ENCODE assay signal across 12 mouse cellular contexts in the genomic region with DNA sequence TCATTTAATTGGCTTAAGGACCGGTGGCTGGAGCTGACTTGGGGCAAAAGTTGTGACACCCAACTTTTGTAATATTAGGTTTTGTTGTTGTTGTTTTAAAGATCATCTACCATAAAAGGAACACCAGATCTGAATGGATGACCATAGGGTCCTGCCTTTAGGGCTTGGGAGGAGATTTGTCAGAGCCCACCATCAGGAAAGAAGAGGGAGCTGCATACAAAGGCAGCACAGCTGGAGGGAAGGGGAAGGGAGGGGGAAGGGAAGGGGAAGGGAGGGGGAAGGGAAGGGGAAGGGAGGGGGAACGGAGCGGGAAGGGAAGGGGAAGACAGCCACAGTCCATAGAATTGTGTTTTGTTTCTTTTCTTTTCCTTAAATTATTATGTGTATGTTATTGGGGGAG. TPM values are rescaled to one million over a fixed set of nuclear protein-coding genes. Genes with fewer than 3 reads are reported as not detected.
DNase-seq lines count a peak whose midpoint lies in the region; ATAC-seq and TF ChIP-seq lines count a peak whose summit lies in the region.
"Had no signal": no experiment of that assay in that cellular context is flagged by ENCODE, and none has a peak within 500 bp of the region (broad histone marks: within the 10 kb centered on the region; RNA-seq: fewer than 3 reads in every experiment).

No protein-coding gene starts in this region.

- no peak overlapping the region for H3ac ChIP-seq in myocyte (ENCODE audit: control insufficient read depth, insufficient read length)

- H3K27ac ChIP-seq in heart, embryonic 10.5 days: peak overlapping the region; percentile 91; the same call in 1 of the 2 replicates
- H3K27ac ChIP-seq in liver, embryonic 11.5 days (ENCODE audit: low read depth, low read length): no peak overlapping the region
- no peak overlapping the region for H3K27ac ChIP-seq in embryonic facial prominence, embryonic 10.5 days (replicated peaks)
- H3K27ac ChIP-seq in hindbrain, embryonic 14.5 days: no peak overlapping the region; the same call in 1 of the 2 replicates
- no peak overlapping the region for H3K27ac ChIP-seq in forebrain, embryonic 12.5 days

- no peaks in the 10 kb centered on the region; the same call in 1 of the 2 replicates for H3K27me3 ChIP-seq in heart, embryonic 10.5 days (ENCODE audit: insufficient read depth, poor library complexity, severe bottlenecking)
- H3K27me3 ChIP-seq in liver, embryonic 11.5 days (replicated peaks; ENCODE audit: control insufficient read depth, insufficient read depth, low read length): no peaks in the 10 kb centered on the region
- peaks cover 39% of the 10 kb centered on the region for H3K27me3 ChIP-seq in embryonic facial prominence, embryonic 10.5 days (replicated peaks; ENCODE audit: low read depth, poor library complexity, severe bottlenecking)
- H3K27me3 ChIP-seq in myocyte (ENCODE audit: control insufficient read depth, insufficient read depth, insufficient read length): no peaks in the 10 kb centered on the region
- peaks cover 23% of the 10 kb centered on the region for H3K27me3 ChIP-seq in hindbrain, embryonic 14.5 days (ENCODE audit: control insufficient read depth, insufficient read depth, low read length)
- peaks cover 34% of the 10 kb centered on the region for H3K27me3 ChIP-seq in forebrain, embryonic 12.5 days

- H3K4me3 ChIP-seq in heart, embryonic 10.5 days: no peak overlapping the region; the same call in 1 of the 2 replicates
- H3K4me3 ChIP-seq in liver, embryonic 11.5 days (ENCODE audit: low read depth, low read length): peak overlapping the region; percentile 94
- H3K4me3 ChIP-seq in embryonic facial prominence, embryonic 10.5 days: peak overlapping the region; percentile 58; the same call in 1 of the 2 replicates
- H3K4me3 ChIP-seq in myocyte: peak overlapping the region; percentile 40
- H3K4me3 ChIP-seq in hindbrain, embryonic 14.5 days (replicated peaks; ENCODE audit: low read length): no peak overlapping the region
- no peak overlapping the region for H3K4me3 ChIP-seq in forebrain, embryonic 12.5 days (replicated peaks)

- no peak for ATAC-seq in liver, embryonic 11.5 days (replicated peaks; ENCODE audit: low FRiP score)
- no peak for ATAC-seq in hindbrain, embryonic 14.5 days (ENCODE audit: low FRiP score)
- ATAC-seq in forebrain, embryonic 12.5 days (ENCODE audit: low FRiP score): no peak

- peak overlapping the region; percentile 78 for H3K4me2 ChIP-seq in liver, embryonic 11.5 days
- no peak overlapping the region for H3K4me2 ChIP-seq in myocyte (ENCODE audit: low read depth)
- H3K4me2 ChIP-seq in hindbrain, embryonic 14.5 days (replicated peaks): no peak overlapping the region
- no peak overlapping the region for H3K4me2 ChIP-seq in forebrain, embryonic 12.5 days

- WGBS in heart, embryonic 10.5 days: 11% methylated on average over 3 of the region's 3 CpGs
- 24% methylated on average over 3 of the region's 3 CpGs for WGBS in liver, embryonic 11.5 days
- 14% methylated on average over 3 of the region's 3 CpGs for WGBS in embryonic facial prominence, embryonic 10.5 days
- WGBS in hindbrain, embryonic 14.5 days: 18% methylated on average over 2 of the region's 3 CpGs
- 0% methylated on average over 3 of the region's 3 CpGs for WGBS in forebrain, embryonic 12.5 days

- no peak for TF ChIP-seq POLR2A in myocyte (IDR thresholded peaks at IDR 0.05; ENCODE audit: insufficient read length, low read depth)

- DNase-seq in heart, embryonic 10.5 days (ENCODE audit: low spot score): no peak
- DNase-seq in heart, adult 18-20 months: no peak
- DNase-seq in liver, embryonic 11.5 days (ENCODE audit: low spot score): no peak
- DNase-seq in liver: no peak
- DNase-seq in embryonic facial prominence, embryonic 10.5 days (ENCODE audit: low spot score): no peak
- no peak for DNase-seq in hindbrain, embryonic 14.5 days (ENCODE audit: low spot score)
- DNase-seq: cerebellum, adult 2 months had no signal

- peaks cover 5% of the 10 kb centered on the region for H3K79me2 ChIP-seq in myocyte (ENCODE audit: control insufficient read depth, insufficient read depth)

- no peaks in the 10 kb centered on the region for H3K36me3 ChIP-seq in heart, embryonic 10.5 days
- peaks cover 3% of the 10 kb centered on the region; the same call in 1 of the 2 replicates for H3K36me3 ChIP-seq in liver, embryonic 11.5 days (ENCODE audit: control insufficient read depth, insufficient read depth, low read length)
- H3K36me3 ChIP-seq in embryonic facial prominence, embryonic 10.5 days (replicated peaks): no peaks in the 10 kb centered on the region
- no peaks in the 10 kb centered on the region for H3K36me3 ChIP-seq in myocyte (ENCODE audit: control insufficient read depth, insufficient read depth)
- no peaks in the 10 kb centered on the region for H3K36me3 ChIP-seq in hindbrain, embryonic 14.5 days (replicated peaks; ENCODE audit: control insufficient read depth, insufficient read depth)
- no peaks in the 10 kb centered on the region for H3K36me3 ChIP-seq in forebrain, embryonic 12.5 days (replicated peaks)

- H3K9ac ChIP-seq in liver, embryonic 11.5 days (ENCODE audit: low read depth, low read length): peak overlapping the region; percentile 97; the same call in 1 of the 2 replicates
- H3K9ac ChIP-seq in hindbrain, embryonic 14.5 days: no peak overlapping the region
- no peak overlapping the region for H3K9ac ChIP-seq in forebrain, embryonic 12.5 days

- H3K4me1 ChIP-seq in heart, embryonic 10.5 days: peaks cover 29% of the 10 kb centered on the region
- H3K4me1 ChIP-seq in liver, embryonic 11.5 days (replicated peaks; ENCODE audit: control insufficient read depth, insufficient read depth, low read length): peaks cover 19% of the 10 kb centered on the region
- H3K4me1 ChIP-seq in embryonic facial prominence, embryonic 10.5 days: peaks cover 24% of the 10 kb centered on the region
- no peaks in the 10 kb centered on the region for H3K4me1 ChIP-seq in hindbrain, embryonic 14.5 days (replicated peaks; ENCODE audit: control insufficient read depth, insufficient read depth, low read length)
- H3K4me1 ChIP-seq in forebrain, embryonic 12.5 days: peaks cover 4% of the 10 kb centered on the region; the same call in 1 of the 2 replicates

- no peaks in the 10 kb centered on the region for H3K9me3 ChIP-seq in heart, embryonic 10.5 days
- no peaks in the 10 kb centered on the region for H3K9me3 ChIP-seq in liver, embryonic 11.5 days (ENCODE audit: control insufficient read depth, low read length)
- H3K9me3 ChIP-seq in embryonic facial prominence, embryonic 10.5 days: no peaks in the 10 kb centered on the region
- H3K9me3 ChIP-seq in hindbrain, embryonic 14.5 days (ENCODE audit: control insufficient read depth, low read length): no peaks in the 10 kb centered on the region
- H3K9me3 ChIP-seq in forebrain, embryonic 12.5 days: no peaks in the 10 kb centered on the region

TF ChIP-seq in myocyte, 11 proteins besides CTCF, POLR2A, EP300 and RAD21:
- TF ChIP-seq MYOG (IDR thresholded peaks at IDR 0.05; ENCODE audit: control insufficient read depth in 1 of 3, insufficient read depth in 1 of 3, insufficient read length in 2 of 3, low read depth in 2 of 3): no peak
- no peak for TF ChIP-seq TCF3 (IDR thresholded peaks at IDR 0.05; ENCODE audit: insufficient read length, low read depth)
- no peak for TF ChIP-seq REST (IDR thresholded peaks at IDR 0.05; ENCODE audit: insufficient read depth, insufficient read length)
- no peak for TF ChIP-seq POLR2AphosphoS2 (IDR thresholded peaks at IDR 0.05; ENCODE audit: insufficient read length, low read depth)
- no peak for TF ChIP-seq SRF (IDR thresholded peaks at IDR 0.05; ENCODE audit: control insufficient read depth, insufficient read length, low read depth)

RNA-seq across cellular contexts. Expression of gene Trim25, which starts 0.8 kb away (rescaled TPM):
- 12.7 and 13.9 TPM in 2 replicates for polyA plus RNA-seq in heart, embryonic 10.5 days (2016; fragmentation: Nextera tagmentation; extraction: Ambion mirVana)
- total RNA-seq in heart, adult 18-20 months (2021): 10 to 100 TPM; 21.8 to 26.1 TPM
- 20.6 and 21.1 TPM in 2 replicates for polyA plus RNA-seq in liver, embryonic 11.5 days (2014; fragmentation: Nextera tagmentation; extraction: Ambion mirVana)
- 2.8 and 3.5 TPM in 2 replicates for polyA plus RNA-seq in embryonic facial prominence, embryonic 10.5 days (2016; fragmentation: Nextera tagmentation; extraction: Ambion mirVana)
- polyA plus RNA-seq in myocyte (2012; fragmentation: generic; extraction: Trizol): 6.5 TPM
- polyA plus RNA-seq in hindbrain, embryonic 14.5 days (2014; fragmentation: Nextera tagmentation; extraction: Ambion mirVana): 2.1 and 4.3 TPM in 2 replicates
- 2.3 and 3.7 TPM in 2 replicates for polyA plus RNA-seq in forebrain, embryonic 12.5 days (2016; fragmentation: Nextera tagmentation; extraction: Ambion mirVana)

RNA-seq across cellular contexts. Expression of gene Coil, which starts 28.4 kb away (rescaled TPM):
- polyA plus RNA-seq in heart, embryonic 10.5 days (2016; fragmentation: Nextera tagmentation; extraction: Ambion mirVana): 15.4 and 19.2 TPM in 2 replicates
- 1 to 10 TPM; 4.8 to 4.9 TPM for total RNA-seq in heart, adult 18-20 months (2021)
- 9.3 and 9.5 TPM in 2 replicates for polyA plus RNA-seq in liver, embryonic 11.5 days (2014; fragmentation: Nextera tagmentation; extraction: Ambion mirVana)
- 26.0 and 27.2 TPM in 2 replicates for polyA plus RNA-seq in embryonic facial prominence, embryonic 10.5 days (2016; fragmentation: Nextera tagmentation; extraction: Ambion mirVana)
- polyA plus RNA-seq in myocyte (2012; fragmentation: generic; extraction: Trizol): 3.1 TPM
- polyA plus RNA-seq in hindbrain, embryonic 14.5 days (2014; fragmentation: Nextera tagmentation; extraction: Ambion mirVana): 16.9 and 21.5 TPM in 2 replicates
- polyA plus RNA-seq in forebrain, embryonic 12.5 days (2016; fragmentation: Nextera tagmentation; extraction: Ambion mirVana): 30.3 and 31.5 TPM in 2 replicates

RNA-seq across cellular contexts. Expression of gene Elobl, which starts 31.7 kb away (rescaled TPM):
- not detected in 2 replicates for polyA plus RNA-seq in heart, embryonic 10.5 days (2016; fragmentation: Nextera tagmentation; extraction: Ambion mirVana)
- total RNA-seq in heart, adult 18-20 months (2021): not detected
- not detected in 2 replicates for polyA plus RNA-seq in liver, embryonic 11.5 days (2014; fragmentation: Nextera tagmentation; extraction: Ambion mirVana)
- not detected in 2 replicates for polyA plus RNA-seq in embryonic facial prominence, embryonic 10.5 days (2016; fragmentation: Nextera tagmentation; extraction: Ambion mirVana)
- polyA plus RNA-seq in myocyte (2012; fragmentation: generic; extraction: Trizol): 0.19 TPM
- not detected in 2 replicates for polyA plus RNA-seq in hindbrain, embryonic 14.5 days (2014; fragmentation: Nextera tagmentation; extraction: Ambion mirVana)
- not detected in 2 replicates for polyA plus RNA-seq in forebrain, embryonic 12.5 days (2016; fragmentation: Nextera tagmentation; extraction: Ambion mirVana)
- total RNA-seq: adrenal gland, postnatal 25 days; left cerebral cortex, adult 8-10 months had no signal
- polyA plus RNA-seq: cerebellum, adult 2 months; hindbrain, embryonic 11.5 days had no signal

RNA-seq across cellular contexts. Expression of gene Scpep1, which starts 43.1 kb away (rescaled TPM):
- polyA plus RNA-seq in heart, embryonic 10.5 days (2016; fragmentation: Nextera tagmentation; extraction: Ambion mirVana): 56.2 and 61.9 TPM in 2 replicates
- 10 to 100 TPM; 13.1 to 17.2 TPM for total RNA-seq in heart, adult 18-20 months (2021)
- 57.4 and 59.4 TPM in 2 replicates for polyA plus RNA-seq in liver, embryonic 11.5 days (2014; fragmentation: Nextera tagmentation; extraction: Ambion mirVana)
- polyA plus RNA-seq in embryonic facial prominence, embryonic 10.5 days (2016; fragmentation: Nextera tagmentation; extraction: Ambion mirVana): 72.9 and 77.2 TPM in 2 replicates
- polyA plus RNA-seq in myocyte (2012; fragmentation: generic; extraction: Trizol): 172 TPM
- polyA plus RNA-seq in hindbrain, embryonic 14.5 days (2014; fragmentation: Nextera tagmentation; extraction: Ambion mirVana): 28.7 and 34.7 TPM in 2 replicates
- 47.3 and 49.7 TPM in 2 replicates for polyA plus RNA-seq in forebrain, embryonic 12.5 days (2016; fragmentation: Nextera tagmentation; extraction: Ambion mirVana)

Comparison
In these comparisons a context has a peak if more than half of its experiments do, and no peak if none do; other contexts are left out.
1. H3K4me3 ChIP-seq: peak in liver, embryonic 11.5 days (single experiment), embryonic facial prominence, embryonic 10.5 days (single experiment) and myocyte (single experiment); none in heart, embryonic 10.5 days (single experiment), hindbrain, embryonic 14.5 days (single experiment) and forebrain, embryonic 12.5 days (single experiment).